Mouse (Mus musculus): ENCODE results near the gene Gngt1. TPM values are rescaled to one million over a fixed set of nuclear protein-coding genes. Genes with fewer than 3 reads are reported as not detected.

Gene Gngt1
- polyA plus RNA-seq, 1 experiment from 2014 or later, result not detected

- Histone ChIP-seq H3K27me3 (replicated peaks) (no peaks in the 10 kb centered on the region), H3K9me3 (no peaks in the 10 kb centered on the region), H3K4me1 (no peaks in the 10 kb centered on the region), H3K9ac (no peak overlapping the region), H3K27ac (no peak overlapping the region), H3K4me2 (no peak overlapping the region), H3K36me3 (no peaks in the 10 kb centered on the region), H3K4me3 (replicated peaks) (no peak overlapping the region)
- ATAC-seq (ENCODE audit: insufficient read depth, low FRiP score, low read depth), result no peak
- WGBS, result 52% methylated on average over 2 of the region's 2 CpGs
Observed at GRCm38 (mm10) chr6:4008501-4009040, 15.0 kb downstream of the Gngt1 start.

DNA sequence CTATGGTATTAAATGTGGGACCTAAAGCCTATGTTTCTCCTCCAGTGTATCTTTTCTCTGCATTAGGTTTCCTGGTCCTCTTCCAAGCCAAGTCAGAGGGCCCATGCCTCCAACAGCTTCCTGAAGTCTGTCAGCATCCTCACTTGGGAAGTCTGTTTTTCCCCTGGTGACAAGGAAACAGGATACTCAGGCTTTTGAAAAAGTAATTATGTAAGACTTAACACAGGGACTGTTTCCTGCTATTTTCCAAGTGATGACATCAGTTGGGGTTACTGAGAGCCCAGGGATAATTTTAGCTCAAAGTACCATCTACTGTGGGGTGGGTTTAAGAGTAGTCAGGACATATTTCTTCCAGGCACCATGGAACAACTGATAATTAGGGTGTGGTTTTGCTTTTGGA lies 16.0 kb downstream of the Gngt1 start:
- H3K36me3 ChIP-seq, result no peaks in the 10 kb centered on the region
- H3K4me1 ChIP-seq, result no peaks in the 10 kb centered on the region
- no peak overlapping the region for H3K4me3 ChIP-seq (replicated peaks)
- ATAC-seq (ENCODE audit: insufficient read depth, low FRiP score, low read depth), result no peak
- no peak overlapping the region for H3K27ac ChIP-seq
- H3K9me3 ChIP-seq, result no peaks in the 10 kb centered on the region
- H3K27me3 ChIP-seq (replicated peaks), result no peaks in the 10 kb centered on the region
- H3K4me2 ChIP-seq, result no peak overlapping the region
- no peak overlapping the region for H3K9ac ChIP-seq

- no peaks in the 10 kb centered on the region for H3K4me1 ChIP-seq
- WGBS, result 28% methylated on average over 1 of the region's 1 CpGs
- ATAC-seq (ENCODE audit: insufficient read depth, low FRiP score, low read depth), result no peak
- H3K27me3 ChIP-seq (replicated peaks), result no peaks in the 10 kb centered on the region
- no peak overlapping the region for H3K9ac ChIP-seq
- no peak overlapping the region for H3K27ac ChIP-seq
- H3K36me3 ChIP-seq, result no peaks in the 10 kb centered on the region
- no peak overlapping the region for H3K4me3 ChIP-seq (replicated peaks)
- no peak overlapping the region for H3K4me2 ChIP-seq
- no peaks in the 10 kb centered on the region for H3K9me3 ChIP-seq
Observed at GRCm38 (mm10) chr6:4022645-4023044, 29.1 kb downstream of the Gngt1 start.

DNA sequence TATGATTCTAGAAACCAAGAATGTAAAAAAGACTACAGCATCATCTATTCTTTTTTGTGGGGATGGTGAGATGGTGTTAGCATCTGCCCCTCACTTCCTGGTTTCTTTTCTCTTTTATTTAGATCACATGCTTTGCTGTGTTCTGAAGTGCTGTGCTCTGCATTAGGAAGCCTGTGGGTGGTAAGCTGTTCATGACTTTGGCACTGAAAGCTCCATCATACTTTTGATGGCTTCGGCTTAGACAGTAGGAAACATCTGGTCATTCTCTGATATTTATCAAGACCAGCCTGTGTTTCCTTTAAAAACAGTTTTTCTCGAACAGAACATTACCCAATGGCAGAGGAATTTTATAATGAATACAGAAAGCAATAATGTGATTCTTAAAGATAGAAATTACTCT lies 32.8 kb downstream of the Gngt1 start:
- no peaks in the 10 kb centered on the region for H3K27me3 ChIP-seq (replicated peaks)
- no peaks in the 10 kb centered on the region for H3K4me1 ChIP-seq
- no peak overlapping the region for H3K4me2 ChIP-seq
- no peak overlapping the region for H3K4me3 ChIP-seq (replicated peaks)
- ATAC-seq (ENCODE audit: insufficient read depth, low FRiP score, low read depth), result no peak
- no peak overlapping the region for H3K27ac ChIP-seq
- no peaks in the 10 kb centered on the region for H3K9me3 ChIP-seq
- H3K36me3 ChIP-seq, result no peaks in the 10 kb centered on the region
- WGBS, result 37% methylated on average over 2 of the region's 2 CpGs
- no peak overlapping the region for H3K9ac ChIP-seq

DNA sequence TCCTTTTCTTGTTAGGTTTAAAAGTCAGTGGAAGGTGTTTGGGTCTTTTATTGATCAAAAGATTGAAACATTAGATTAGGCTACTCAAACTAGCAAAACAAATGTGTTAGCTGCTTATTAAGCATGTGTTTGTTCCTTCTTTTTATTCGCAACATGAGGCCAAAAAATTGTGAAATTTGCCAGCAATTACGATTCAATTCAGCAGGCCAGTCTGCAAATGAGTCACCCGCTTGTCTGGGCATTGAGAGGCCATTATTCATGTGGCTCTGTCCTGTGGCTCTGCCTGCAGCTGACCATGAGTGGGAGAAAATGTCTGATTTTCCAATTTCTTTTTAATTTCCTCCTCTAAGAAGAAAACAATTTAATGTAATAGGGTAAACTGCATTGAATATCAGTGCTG lies 37.4 kb downstream of the Gngt1 start:
- Histone ChIP-seq H3K4me1 (no peaks in the 10 kb centered on the region), H3K27ac (no peak overlapping the region), H3K9me3 (no peaks in the 10 kb centered on the region), H3K9ac (no peak overlapping the region), H3K4me2 (no peak overlapping the region), H3K4me3 (replicated peaks) (no peak overlapping the region), H3K36me3 (no peaks in the 10 kb centered on the region), H3K27me3 (replicated peaks) (no peaks in the 10 kb centered on the region)
- ATAC-seq (ENCODE audit: insufficient read depth, low FRiP score, low read depth), result no peak
- WGBS, result 75% methylated on average over 3 of the region's 3 CpGs

GRCm38 (mm10) chr6:4041821-4042220 lies 48.2 kb downstream of the Gngt1 start:
- no peak for ATAC-seq (ENCODE audit: insufficient read depth, low FRiP score, low read depth)
- WGBS, result 68% methylated on average over 1 of the region's 1 CpGs

More at GRCm38 (mm10) chr6:4041821-4042220, 48.2 kb downstream of the Gngt1 start:
- H3K4me3 ChIP-seq (replicated peaks), result no peak overlapping the region
- H3K4me2 ChIP-seq, result no peak overlapping the region
- no peak overlapping the region for H3K27ac ChIP-seq
- H3K9me3 ChIP-seq, result no peaks in the 10 kb centered on the region
- H3K4me1 ChIP-seq, result no peaks in the 10 kb centered on the region
- H3K36me3 ChIP-seq, result no peaks in the 10 kb centered on the region
- H3K27me3 ChIP-seq (replicated peaks), result no peaks in the 10 kb centered on the region
- no peak overlapping the region for H3K9ac ChIP-seq

Other genes starting within 250 kb of the Gngt1 start
- 0.18 and 0.24 TPM in 2 replicates for gene Calcr, start 229.1 kb upstream of the Gngt1 start, polyA plus RNA-seq (2015; fragmentation: Nextera tagmentation; extraction: Ambion mirVana)
- gene Tfpi2, start 4.9 kb upstream of the Gngt1 start, polyA plus RNA-seq (2015; fragmentation: Nextera tagmentation; extraction: Ambion mirVana), result 4.5 and 5.6 TPM in 2 replicates
- 85.2 and 86.5 TPM in 2 replicates for gene Gng11, start 10.1 kb downstream of the Gngt1 start, polyA plus RNA-seq (2015; fragmentation: Nextera tagmentation; extraction: Ambion mirVana)
- 76.0 and 76.9 TPM in 2 replicates for gene Bet1, start 93.2 kb downstream of the Gngt1 start, polyA plus RNA-seq (2015; fragmentation: Nextera tagmentation; extraction: Ambion mirVana)